Mouse (Mus musculus) brain, embryonic 14.5 days (tissue): ENCODE results near the gene Qsox2.

Experiments
- CTCF ChIP-seq: fragments of 200-500 bp; IDR thresholded peaks from 2 replicates; pipeline ENCODE4 v1.5.1; 2012; ENCODE audit warnings: inconsistent platforms, mild to moderate bottlenecking, moderate library complexity, borderline replicate concordance; ENCODE audit not compliant: insufficient read depth, insufficient read length; ENCODE audit errors: extremely low read depth
- POLR2A ChIP-seq: fragments of 200-500 bp; IDR thresholded peaks from 2 replicates; pipeline ENCODE4 v1.6.1; 2012; ENCODE audit warnings: mild to moderate bottlenecking, inconsistent platforms, borderline replicate concordance; ENCODE audit not compliant: poor library complexity, insufficient read depth, insufficient read length, severe bottlenecking; ENCODE audit errors: extremely low read depth

DNA sequence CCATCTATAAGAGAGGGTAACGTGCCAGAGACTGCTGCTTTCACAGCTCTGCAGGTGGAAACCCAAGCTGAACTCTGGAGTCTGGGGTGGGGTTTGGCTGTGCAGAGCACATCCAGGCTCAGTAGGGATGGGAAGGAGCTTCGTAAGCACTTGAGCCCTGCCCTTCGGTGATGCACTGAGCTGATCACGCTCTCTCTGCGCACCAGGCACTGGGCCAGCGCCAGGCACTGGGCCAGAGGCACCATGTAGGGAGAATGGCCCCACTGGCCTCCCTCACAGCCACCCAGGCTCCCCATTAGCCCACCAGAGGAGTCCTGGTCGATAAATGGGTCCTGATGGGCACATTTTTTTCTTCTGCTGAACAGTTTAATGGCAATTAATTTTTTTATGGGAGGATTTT lies 48.5 kb upstream of the Qsox2 start:
- no peak for TF ChIP-seq CTCF
- no peak for TF ChIP-seq POLR2A
